Mouse (Mus musculus) layer of hippocampus, adult 6 months (tissue): ENCODE measurements around the gene Tmtc2. TPM values are rescaled to one million over a fixed set of nuclear protein-coding genes. Genes with fewer than 3 reads are reported as not detected.

Experiments used
- long read RNA-seq, 2 experiments: library from polyadenylated mRNA; unstranded; transcript quantifications; one replicate each; pipeline ENCODE4 v2.0.0; 2019 to 2020
- polyA plus RNA-seq: library from polyadenylated mRNA; unstranded; fragments of <200 nt; fragmentation: Nextera tagmentation; gene quantifications from 2 replicates; pipeline ENCODE4 v1.2.3, GENCODE M21; 2021

Tmtc2 gene
- 1.2 and 1.3 TPM in 2 replicates for polyA plus RNA-seq
- long read RNA-seq, experiment 1, partial matches to known transcripts = 1 of 2 reads
- long read RNA-seq, experiment 1, other reads (novel, unspliced or antisense) = 1 of 2 reads
- long read RNA-seq, experiment 2, full-length matches to known transcripts = 4 of 11 reads
- long read RNA-seq, experiment 2, partial matches to known transcripts = 4 of 11 reads
- long read RNA-seq, experiment 2, other reads (novel, unspliced or antisense) = 3 of 11 reads

GRCm38 (mm10) chr10:105573908-105574694 is at the start of gene Tmtc2:
TSS of gene Tmtc2 (minus strand) at chr10:105574451.

